Mouse (Mus musculus) ovary, postnatal 10 days (tissue): Measurements from ENCODE around the gene Cyp4f40.
A peak's percentile ranks its signal among the peaks of the same experiment; 100 is the strongest.
"Not testable (repeated sequence)": the region's sequence is repeated elsewhere in the genome, so short reads cannot be mapped to it uniquely, and the experiment has no call there.

Source experiments
- DNase-seq: peaks from one replicate; pipeline ENCODE4 v3.0.0; 2022; ENCODE audit warnings: low spot score

The Cyp4f40 gene

GRCm38 (mm10) chr17:32658712-32659111 is at the start of gene Cyp4f40:
Cyp4f40 (plus strand) TSS chr17:32658900.
- no peak for DNase-seq

GRCm38 (mm10) chr17:32610231-32610630 is 48.5 kb upstream of the Cyp4f40 start:
- not testable (repeated sequence) for DNase-seq

GRCm38 (mm10) chr17:32610896-32611295 is 47.8 kb upstream of the Cyp4f40 start:
- no peak for DNase-seq

- no peak for DNase-seq
Observed at GRCm38 (mm10) chr17:32612417-32612816, 46.3 kb upstream of the Cyp4f40 start.

- DNase-seq: no peak
Observed at GRCm38 (mm10) chr17:32617252-32617651, 41.4 kb upstream of the Cyp4f40 start.

GRCm38 (mm10) chr17:32621018-32621417 is 37.7 kb upstream of the Cyp4f40 start, which contains the start of gene Cyp4f37:
Cyp4f37 (plus strand) TSS chr17:32621309.
- DNase-seq: not testable (repeated sequence)

GRCm38 (mm10) chr17:32629726-32630125 is 29.0 kb upstream of the Cyp4f40 start:
- DNase-seq: not testable (repeated sequence)

- DNase-seq: no peak
Observed at GRCm38 (mm10) chr17:32631936-32632335, 26.8 kb upstream of the Cyp4f40 start.

GRCm38 (mm10) chr17:32634242-32634971 is 24.3 kb upstream of the Cyp4f40 start:
- not testable (repeated sequence) for DNase-seq

GRCm38 (mm10) chr17:32634972-32635314 is 23.8 kb upstream of the Cyp4f40 start:
- peak; percentile 76 for DNase-seq

- DNase-seq: no peak
Observed at GRCm38 (mm10) chr17:32636341-32636740, 22.4 kb upstream of the Cyp4f40 start.

- no peak for DNase-seq
Observed at GRCm38 (mm10) chr17:32637151-32637550, 21.5 kb upstream of the Cyp4f40 start.

- DNase-seq: no peak
Observed at GRCm38 (mm10) chr17:32646631-32647030, 12.1 kb upstream of the Cyp4f40 start.

GRCm38 (mm10) chr17:32653860-32654259 is 4.8 kb upstream of the Cyp4f40 start:
- no peak for DNase-seq

GRCm38 (mm10) chr17:32657041-32657440 is 1.7 kb upstream of the Cyp4f40 start:
- no peak for DNase-seq

- DNase-seq: no peak
Observed at GRCm38 (mm10) chr17:32658246-32658645, 454 bp upstream of the Cyp4f40 start.

- DNase-seq: no peak
Observed at GRCm38 (mm10) chr17:32673976-32674375, 15.3 kb downstream of the Cyp4f40 start.

- DNase-seq: no peak
Observed at GRCm38 (mm10) chr17:32676040-32676635, 17.4 kb downstream of the Cyp4f40 start.

- no peak for DNase-seq
Observed at GRCm38 (mm10) chr17:32680404-32680803, 21.7 kb downstream of the Cyp4f40 start.

- peak; percentile 14 for DNase-seq
Observed at GRCm38 (mm10) chr17:32685048-32685750, 26.5 kb downstream of the Cyp4f40 start, which contains the start of gene Cyp4f15. Cyp4f15 (plus strand) TSS chr17:32685627.

GRCm38 (mm10) chr17:32686722-32687121 is 28.0 kb downstream of the Cyp4f40 start:
- DNase-seq: no peak

GRCm38 (mm10) chr17:32690959-32691358 is 32.3 kb downstream of the Cyp4f40 start:
- no peak for DNase-seq

- no peak for DNase-seq
Observed at GRCm38 (mm10) chr17:32702826-32703225, 44.1 kb downstream of the Cyp4f40 start.
